In genomic region chr10:74931631-74932030, GRCm38 (mm10) we compare ENCODE assay signal across 18 mouse cellular contexts. TPM values are rescaled to one million over a fixed set of nuclear protein-coding genes. Genes with fewer than 3 reads are reported as not detected.
DNase-seq lines count a peak whose midpoint lies in the region; ATAC-seq lines count a peak whose summit lies in the region.
"Had no signal": no experiment of that assay in that cellular context is flagged by ENCODE, and none has a peak within 500 bp of the region (broad histone marks: within the 10 kb centered on the region; RNA-seq: fewer than 3 reads in every experiment).

No protein-coding gene starts in this region.

- H3K4me1 ChIP-seq in heart, embryonic 10.5 days, result no peaks in the 10 kb centered on the region
- H3K4me1 ChIP-seq in heart, embryonic 11.5 days (ENCODE audit: control insufficient read depth, insufficient read depth, low read length), result no peaks in the 10 kb centered on the region
- H3K4me1 ChIP-seq in limb, embryonic 11.5 days (ENCODE audit: control insufficient read depth, insufficient read depth, low read length), result no peaks in the 10 kb centered on the region
- H3K4me1 ChIP-seq: embryonic facial prominence, embryonic 10.5 days; embryonic facial prominence, embryonic 12.5 days; forebrain, embryonic 13.5 days had no signal

- H3K9me3 ChIP-seq in heart, embryonic 10.5 days, result no peaks in the 10 kb centered on the region
- no peaks in the 10 kb centered on the region for H3K9me3 ChIP-seq in heart, embryonic 11.5 days (replicated peaks; ENCODE audit: control insufficient read depth, low read length)
- no peaks in the 10 kb centered on the region for H3K9me3 ChIP-seq in limb, embryonic 11.5 days (ENCODE audit: control insufficient read depth, low read length)
- H3K9me3 ChIP-seq: embryonic facial prominence, embryonic 10.5 days; embryonic facial prominence, embryonic 12.5 days; forebrain, embryonic 13.5 days; forebrain, embryonic 15.5 days had no signal

- H3K4me2 ChIP-seq in heart, embryonic 11.5 days, result no peak overlapping the region
- no peak overlapping the region for H3K4me2 ChIP-seq in limb, embryonic 11.5 days (ENCODE audit: low read depth, severe bottlenecking)
- H3K4me2 ChIP-seq: embryonic facial prominence, embryonic 12.5 days; forebrain, embryonic 13.5 days; forebrain, embryonic 15.5 days had no signal

- no peaks in the 10 kb centered on the region for H3K36me3 ChIP-seq in heart, embryonic 10.5 days
- H3K36me3 ChIP-seq in heart, embryonic 11.5 days (ENCODE audit: control insufficient read depth, insufficient read depth, low read length), result no peaks in the 10 kb centered on the region
- H3K36me3 ChIP-seq in limb, embryonic 11.5 days (ENCODE audit: control insufficient read depth, insufficient read depth, low read length), result no peaks in the 10 kb centered on the region
- H3K36me3 ChIP-seq: embryonic facial prominence, embryonic 10.5 days; embryonic facial prominence, embryonic 12.5 days; forebrain, embryonic 15.5 days had no signal

- no peaks in the 10 kb centered on the region for H3K27me3 ChIP-seq in heart, embryonic 10.5 days (ENCODE audit: insufficient read depth, poor library complexity, severe bottlenecking)
- H3K27me3 ChIP-seq in heart, embryonic 11.5 days (ENCODE audit: control insufficient read depth, insufficient read depth, low read length), result no peaks in the 10 kb centered on the region
- H3K27me3 ChIP-seq in limb, embryonic 11.5 days (ENCODE audit: control insufficient read depth, insufficient read depth, low read length), result no peaks in the 10 kb centered on the region
- H3K27me3 ChIP-seq: embryonic facial prominence, embryonic 12.5 days; forebrain, embryonic 13.5 days; forebrain, embryonic 15.5 days had no signal

- no peak overlapping the region for H3K9ac ChIP-seq in heart, embryonic 11.5 days (ENCODE audit: low read depth, low read length)
- no peak overlapping the region for H3K9ac ChIP-seq in limb, embryonic 11.5 days (ENCODE audit: low read length)
- H3K9ac ChIP-seq: embryonic facial prominence, embryonic 12.5 days; forebrain, embryonic 13.5 days; forebrain, embryonic 15.5 days; forebrain, postnatal 0 days had no signal

- no peak overlapping the region for H3K4me3 ChIP-seq in heart, embryonic 10.5 days
- no peak overlapping the region for H3K4me3 ChIP-seq in heart, embryonic 11.5 days (ENCODE audit: low read depth, low read length)
- no peak overlapping the region for H3K4me3 ChIP-seq in limb, embryonic 11.5 days (ENCODE audit: low read depth, low read length)
- H3K4me3 ChIP-seq: embryonic facial prominence, embryonic 10.5 days; embryonic facial prominence, embryonic 12.5 days; forebrain, embryonic 13.5 days; forebrain, embryonic 15.5 days had no signal

- no peak overlapping the region for H3K27ac ChIP-seq in heart, embryonic 10.5 days
- no peak overlapping the region for H3K27ac ChIP-seq in heart, embryonic 11.5 days (ENCODE audit: low read depth, low read length)
- no peak overlapping the region for H3K27ac ChIP-seq in limb, embryonic 11.5 days (replicated peaks; ENCODE audit: low read depth, low read length)
- H3K27ac ChIP-seq: embryonic facial prominence, embryonic 10.5 days; embryonic facial prominence, embryonic 12.5 days; forebrain, embryonic 13.5 days; forebrain, embryonic 15.5 days had no signal

- DNase-seq in heart, embryonic 10.5 days (ENCODE audit: low spot score), result peak; percentile 53
- DNase-seq in limb, embryonic 11.5 days (ENCODE audit: low spot score), result peak; percentile 10
- DNase-seq in cerebellum, postnatal 36 days, result no peak
- no peak for DNase-seq in gastrocnemius, postnatal 10 days
- DNase-seq: adrenal gland, adult 2 months; adrenal gland, postnatal 10 days; adrenal gland, postnatal 25 days; cerebellum, adult 11 months; cerebellum, adult 18-20 months; cerebellum, adult 8-10 months; cerebellum, adult 9-11 months; forebrain, postnatal 0 days had no signal

- 74% methylated on average over 6 of the region's 6 CpGs for WGBS in heart, embryonic 10.5 days
- WGBS in heart, embryonic 11.5 days (ENCODE audit: insufficient replicate concordance), result 70% methylated on average over 6 of the region's 6 CpGs
- 82% methylated on average over 6 of the region's 6 CpGs for WGBS in limb, embryonic 11.5 days

- no peak for ATAC-seq in heart, embryonic 11.5 days (replicated peaks; ENCODE audit: insufficient number of reproducible peaks, low FRiP score, low TSS enrichment)
- no peak for ATAC-seq in limb, embryonic 11.5 days (ENCODE audit: insufficient number of reproducible peaks, low FRiP score, low TSS enrichment, low read depth)
- ATAC-seq: forebrain, embryonic 13.5 days; forebrain, embryonic 15.5 days; forebrain, postnatal 0 days had no signal

RNA-seq across cellular contexts. Expression of gene Gnaz, which starts 35.3 kb away (rescaled TPM):
- polyA plus RNA-seq in heart, embryonic 10.5 days (2016; fragmentation: Nextera tagmentation; extraction: Ambion mirVana), result 2.0 and 4.2 TPM in 2 replicates
- 2.1 and 2.7 TPM in 2 replicates for polyA plus RNA-seq in heart, embryonic 11.5 days (2014; fragmentation: Nextera tagmentation; extraction: Ambion mirVana)
- 2.5 and 3.1 TPM in 2 replicates for polyA plus RNA-seq in limb, embryonic 11.5 days (2014; fragmentation: Nextera tagmentation; extraction: Ambion mirVana)
- 1 to 10 TPM in 1 of 2 experiments, under 1 TPM in 1; 0.99 to 1.6 TPM for total RNA-seq in gastrocnemius, postnatal 10 days (2021)
- total RNA-seq: MEL had no signal

Comparison
In these comparisons a context has a peak if more than half of its experiments do, and no peak if none do; other contexts are left out.
1. DNase-seq: peak in heart, embryonic 10.5 days (single experiment) and limb, embryonic 11.5 days (single experiment); none in cerebellum, postnatal 36 days (0 of 2) and gastrocnemius, postnatal 10 days (single experiment).